12 mouse cellular contexts compared by ENCODE assay signal in genomic region chr4:132108221-132108620, GRCm38 (mm10). TPM values are rescaled to one million over a fixed set of nuclear protein-coding genes. Genes with fewer than 3 reads are reported as not detected.
"Had no signal": no experiment of that assay in that cellular context is flagged by ENCODE, and none has a peak within 500 bp of the region (broad histone marks: within the 10 kb centered on the region; RNA-seq: fewer than 3 reads in every experiment).

No protein-coding gene starts in this region.

- DNase-seq: liver, postnatal 0 days; lung, adult 2 months; lung, postnatal 14 days; lung, postnatal 36 days; midbrain, embryonic 14.5 days; right cerebral cortex, postnatal 14 days; thymus, adult 2 months; thymus, postnatal 25 days; thymus, postnatal 4 days had no signal

RNA-seq across cellular contexts. Expression of gene Oprd1, which starts 36.1 kb away (rescaled TPM):
- total RNA-seq: megakaryocyte progenitor cell, adult 5-6 weeks; monocyte, adult 5-6 weeks; neutrophil, adult 5-6 weeks had no signal
